Comparison of ENCODE assay signal across 21 mouse cellular contexts in the genomic region with DNA sequence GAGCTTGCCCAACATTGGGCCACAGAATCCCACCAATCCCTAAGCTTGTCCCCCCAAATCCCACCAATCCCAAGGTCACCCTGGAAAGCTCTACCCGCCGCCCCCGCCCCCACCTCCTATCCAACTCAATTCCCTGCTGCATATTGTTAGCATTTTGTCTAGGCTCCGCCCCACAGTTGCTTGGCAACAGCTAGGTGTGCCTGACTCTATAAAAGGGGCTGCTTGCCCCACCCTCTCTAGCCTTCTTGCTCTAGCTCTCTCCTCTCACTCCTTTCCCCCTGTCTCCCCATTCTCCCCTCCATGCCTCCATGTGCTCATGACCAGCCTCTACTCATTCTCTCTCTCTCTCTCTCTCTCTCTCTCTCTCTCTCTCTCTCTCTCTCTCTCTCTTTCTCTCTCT.
"Had no signal": no experiment of that assay in that cellular context is flagged by ENCODE, and none has a peak within 500 bp of the region (broad histone marks: within the 10 kb centered on the region; RNA-seq: fewer than 3 reads in every experiment).

No protein-coding gene starts in this region.

- H3K4me2 ChIP-seq: kidney, embryonic 15.5 days; limb, embryonic 13.5 days; liver, embryonic 12.5 days; liver, embryonic 15.5 days; lung, embryonic 15.5 days; midbrain, embryonic 12.5 days; midbrain, embryonic 15.5 days; neural tube, embryonic 13.5 days had no signal

- H3K27me3 ChIP-seq: kidney, embryonic 15.5 days; limb, embryonic 13.5 days; liver, embryonic 12.5 days; liver, embryonic 15.5 days; lung, embryonic 15.5 days; midbrain, embryonic 12.5 days; midbrain, embryonic 15.5 days; neural tube, embryonic 13.5 days had no signal

- H3K36me3 ChIP-seq: kidney, embryonic 15.5 days; limb, embryonic 10.5 days; limb, embryonic 13.5 days; liver, embryonic 12.5 days; liver, embryonic 15.5 days; lung, embryonic 15.5 days; midbrain, embryonic 12.5 days; midbrain, embryonic 15.5 days; neural tube, embryonic 13.5 days had no signal

- ATAC-seq: liver, embryonic 12.5 days; midbrain, embryonic 15.5 days had no signal

- DNase-seq: kidney, adult 11 months; kidney, adult 8-10 months; kidney, postnatal 14 days; liver; lung, adult 18-20 months; lung, postnatal 10 days; thymus, adult 18-20 months; thymus, postnatal 36 days had no signal

- H3K4me1 ChIP-seq: kidney, embryonic 15.5 days; limb, embryonic 10.5 days; limb, embryonic 13.5 days; liver, embryonic 12.5 days; liver, embryonic 15.5 days; lung, embryonic 15.5 days; midbrain, embryonic 12.5 days; midbrain, embryonic 15.5 days; neural tube, embryonic 13.5 days had no signal

- H3K4me3 ChIP-seq: kidney, embryonic 15.5 days; layer of hippocampus, adult 2 months; limb, embryonic 10.5 days; limb, embryonic 13.5 days; liver, embryonic 12.5 days; liver, embryonic 15.5 days; lung, embryonic 15.5 days; midbrain, embryonic 12.5 days; midbrain, embryonic 15.5 days; myocyte; neural tube, embryonic 13.5 days had no signal

- H3K9me3 ChIP-seq: kidney, embryonic 15.5 days; limb, embryonic 10.5 days; limb, embryonic 13.5 days; liver, embryonic 12.5 days; liver, embryonic 15.5 days; lung, embryonic 15.5 days; midbrain, embryonic 12.5 days; midbrain, embryonic 15.5 days; neural tube, embryonic 13.5 days had no signal

- H3K9ac ChIP-seq: kidney, embryonic 15.5 days; limb, embryonic 13.5 days; liver, embryonic 12.5 days; liver, embryonic 15.5 days; lung, embryonic 15.5 days; midbrain, embryonic 12.5 days; midbrain, embryonic 15.5 days; neural tube, embryonic 13.5 days had no signal

- H3K27ac ChIP-seq: kidney, embryonic 15.5 days; limb, embryonic 10.5 days; limb, embryonic 13.5 days; liver, embryonic 12.5 days; liver, embryonic 15.5 days; lung, embryonic 15.5 days; macrophage; midbrain, embryonic 12.5 days; midbrain, embryonic 15.5 days; neural tube, embryonic 13.5 days; stomach, postnatal 0 days had no signal
